Mouse (Mus musculus): Measurements from ENCODE around the gene 2900011O08Rik. TPM values are rescaled to one million over a fixed set of nuclear protein-coding genes. Genes with fewer than 3 reads are reported as not detected.

Gene 2900011O08Rik
- total RNA-seq, 1 experiment from 2014 or later: 1.5 TPM

- no peak for DNase-seq
These were observed 18.3 kb downstream of the 2900011O08Rik start for GRCm38 (mm10) chr16:14004726-14005125.

GRCm38 (mm10) chr16:14005266-14005665, 18.9 kb downstream of the 2900011O08Rik start:
- no peak for DNase-seq

- DNase-seq: no peak
These were observed 21.7 kb downstream of the 2900011O08Rik start for GRCm38 (mm10) chr16:14008081-14008480.

GRCm38 (mm10) chr16:14008708-14009107, 22.3 kb downstream of the 2900011O08Rik start:
- DNase-seq: no peak

GRCm38 (mm10) chr16:14009966-14010365, 23.6 kb downstream of the 2900011O08Rik start:
- no peak for DNase-seq

GRCm38 (mm10) chr16:14017306-14017705, 30.9 kb downstream of the 2900011O08Rik start:
- no peak for DNase-seq

- DNase-seq: no peak
These were observed 34.9 kb downstream of the 2900011O08Rik start for GRCm38 (mm10) chr16:14021166-14021822.

- DNase-seq: no peak
These were observed 38.9 kb downstream of the 2900011O08Rik start for GRCm38 (mm10) chr16:14025091-14025990.

GRCm38 (mm10) chr16:14029072-14029471, 42.7 kb downstream of the 2900011O08Rik start:
- no peak for DNase-seq

GRCm38 (mm10) chr16:14029851-14030250, 43.4 kb downstream of the 2900011O08Rik start:
- DNase-seq: peak; percentile 12

GRCm38 (mm10) chr16:14030650-14031049, 44.2 kb downstream of the 2900011O08Rik start:
- DNase-seq: no peak

GRCm38 (mm10) chr16:14033076-14033475, 46.7 kb downstream of the 2900011O08Rik start:
- no peak for DNase-seq

- DNase-seq: no peak
These were observed 56.0 kb downstream of the 2900011O08Rik start for GRCm38 (mm10) chr16:14042421-14042820.

GRCm38 (mm10) chr16:14044695-14045094, 58.3 kb downstream of the 2900011O08Rik start:
- no peak for DNase-seq

- DNase-seq: no peak
These were observed 59.9 kb downstream of the 2900011O08Rik start for GRCm38 (mm10) chr16:14046224-14046756.

- DNase-seq: no peak
These were observed 65.8 kb downstream of the 2900011O08Rik start for GRCm38 (mm10) chr16:14052221-14052620.

- no peak for DNase-seq
These were observed 66.7 kb downstream of the 2900011O08Rik start for GRCm38 (mm10) chr16:14053116-14053515.

- DNase-seq: no peak
These were observed 68.9 kb downstream of the 2900011O08Rik start for GRCm38 (mm10) chr16:14055271-14055670.

- DNase-seq: no peak
These were observed 70.3 kb downstream of the 2900011O08Rik start for GRCm38 (mm10) chr16:14056734-14057133.

- no peak for DNase-seq
These were observed 72.1 kb downstream of the 2900011O08Rik start for GRCm38 (mm10) chr16:14058541-14058940.

GRCm38 (mm10) chr16:14059118-14059854, 72.9 kb downstream of the 2900011O08Rik start:
- DNase-seq: no peak

- no peak for DNase-seq
These were observed 73.5 kb downstream of the 2900011O08Rik start for GRCm38 (mm10) chr16:14059869-14060268.
